Mouse (Mus musculus): ENCODE data around the gene Cdk8.

DNA sequence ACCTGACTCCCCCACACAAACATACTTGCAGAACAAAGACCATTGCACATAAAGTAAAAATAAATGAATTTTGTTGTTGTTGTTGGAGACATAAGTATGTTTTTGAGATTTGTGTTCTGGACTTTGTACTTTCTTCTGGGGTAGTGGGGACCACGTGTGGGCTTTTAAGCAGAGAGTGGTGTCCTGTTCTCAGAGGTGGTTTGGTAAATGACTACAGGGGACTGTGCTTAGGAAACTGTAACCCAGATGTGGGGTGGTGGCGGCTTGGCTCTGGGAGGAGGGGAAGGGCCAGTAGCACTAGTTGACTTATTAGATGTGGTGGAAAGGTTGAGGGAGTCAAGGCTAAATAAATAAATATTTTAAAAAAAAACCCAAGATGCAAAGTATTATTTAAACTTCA lies 9.7 kb downstream of the Cdk8 start:
- no peak for TF ChIP-seq CTCF (IDR thresholded peaks at IDR 0.05; ENCODE audit: extremely low read depth, insufficient read depth, insufficient read length, insufficient replicate concordance)
- no peak for TF ChIP-seq POLR2A (IDR thresholded peaks at IDR 0.05; ENCODE audit: low read depth, low read length)

Measured in spleen, adult 2 months (tissue).